Mouse (Mus musculus) embryonic facial prominence, embryonic 14.5 days (tissue): ENCODE data around the gene Rab37. TPM values are rescaled to one million over a fixed set of nuclear protein-coding genes. Genes with fewer than 3 reads are reported as not detected.

Experiments
- ATAC-seq: fragments of 200-750 bp; cut with Nextera tagmentation; 2 replicates; pipeline ENCODE4 v1.8.0; 2017; ENCODE audit warnings: low read depth, moderate number of reproducible peaks, moderate TSS enrichment
- DNase-seq: peaks from one replicate; pipeline ENCODE4 v3.0.0-alpha.2; 2015; ENCODE audit warnings: low spot score
- H3K27ac ChIP-seq: fragments of 300-500 bp; sonication (generic); replicated peaks from 2 replicates; pipeline ENCODE4 v1.5.1; 2014; ENCODE audit warnings: low read depth, mild to moderate bottlenecking, low read length, moderate library complexity
- H3K27me3 ChIP-seq: fragments of 300-500 bp; sonication (generic); replicated peaks from 2 replicates; pipeline ENCODE4 v1.6.1; 2014; ENCODE audit warnings: low read length; ENCODE audit not compliant: control insufficient read depth, insufficient read depth
- H3K36me3 ChIP-seq: fragments of 300-500 bp; sonication (generic); 2 replicates; pipeline ENCODE4 v1.6.1; 2014; ENCODE audit warnings: low read length, mixed read lengths; ENCODE audit not compliant: control insufficient read depth, insufficient read depth
- H3K4me1 ChIP-seq: fragments of 300-500 bp; sonication (generic); 2 replicates; pipeline ENCODE4 v1.6.1; 2014; ENCODE audit warnings: antibody characterized with exemption, low read length; ENCODE audit not compliant: control insufficient read depth, insufficient read depth
- H3K4me2 ChIP-seq: fragments of 300-500 bp; sonication (generic); 2 replicates; pipeline ENCODE4 v1.6.1; 2014; ENCODE audit warnings: low read depth, mild to moderate bottlenecking, low read length, moderate library complexity, mixed read lengths
- H3K4me3 ChIP-seq: fragments of 300-500 bp; sonication (generic); 2 replicates; pipeline ENCODE4 v1.5.1; 2014; ENCODE audit warnings: low read depth, mild to moderate bottlenecking, low read length
- H3K9ac ChIP-seq: fragments of 300-500 bp; sonication (generic); 2 replicates; pipeline ENCODE4 v1.6.1; 2014; ENCODE audit warnings: low read depth, mild to moderate bottlenecking, low read length, moderate library complexity, mixed read lengths
- H3K9me3 ChIP-seq: fragments of 300-500 bp; sonication (generic); 2 replicates; pipeline ENCODE4 v1.6.1; 2016; ENCODE audit warnings: low read length; ENCODE audit not compliant: control insufficient read depth
- WGBS: fragments of 180-500 bp; shearing (Covaris S2); extraction: QIAGEN DNeasy Blood & Tissue Kit; methylation state at CpG from one replicate; pipeline ENCODE4 v1.1.7; 2014; 5-methylcytosine and 5-hydroxymethylcytosine counted together
- polyA plus RNA-seq: library from polyadenylated mRNA; unstranded; fragments of >200 nt; fragmentation: Nextera tagmentation; extraction: Ambion mirVana; gene quantifications from 2 replicates; pipeline ENCODE4 v1.2.1, GENCODE M21; 2014

The Rab37 gene
- polyA plus RNA-seq, 1 experiment from 2014 or later, result 1.6 TPM

DNA sequence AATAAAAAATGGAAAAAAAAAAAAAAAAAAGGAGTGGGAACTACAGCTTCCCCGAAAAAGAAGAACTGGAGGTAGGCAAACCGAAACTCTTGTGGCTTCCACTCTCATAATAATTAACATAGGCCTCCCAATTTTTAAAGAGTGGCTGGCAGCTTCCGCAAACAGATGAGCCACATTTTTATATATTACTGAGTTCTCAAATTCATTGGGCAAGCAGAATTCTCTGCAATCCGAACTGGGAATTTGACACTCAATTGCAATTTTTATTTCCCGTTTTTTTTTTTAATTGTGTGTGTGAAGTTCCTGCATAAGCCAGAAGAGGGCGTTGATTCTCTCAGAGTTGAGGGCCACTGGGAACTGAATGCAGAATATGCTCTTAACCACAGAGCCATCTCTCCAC is 24.5 kb upstream of the Rab37 start:
- H3K9ac ChIP-seq, result no peak overlapping the region
- no peak overlapping the region for H3K4me2 ChIP-seq
- H3K4me1 ChIP-seq, result peaks cover 3% of the 10 kb centered on the region; the same call in 1 of the 2 replicates
- DNase-seq, result no peak
- H3K27ac ChIP-seq, result no peak overlapping the region
- no peaks in the 10 kb centered on the region for H3K27me3 ChIP-seq
- WGBS, result 63% methylated on average over 6 of the region's 6 CpGs
- H3K36me3 ChIP-seq, result no peaks in the 10 kb centered on the region
- H3K9me3 ChIP-seq, result no peaks in the 10 kb centered on the region
- ATAC-seq, result no peak
- H3K4me3 ChIP-seq, result no peak overlapping the region

DNA sequence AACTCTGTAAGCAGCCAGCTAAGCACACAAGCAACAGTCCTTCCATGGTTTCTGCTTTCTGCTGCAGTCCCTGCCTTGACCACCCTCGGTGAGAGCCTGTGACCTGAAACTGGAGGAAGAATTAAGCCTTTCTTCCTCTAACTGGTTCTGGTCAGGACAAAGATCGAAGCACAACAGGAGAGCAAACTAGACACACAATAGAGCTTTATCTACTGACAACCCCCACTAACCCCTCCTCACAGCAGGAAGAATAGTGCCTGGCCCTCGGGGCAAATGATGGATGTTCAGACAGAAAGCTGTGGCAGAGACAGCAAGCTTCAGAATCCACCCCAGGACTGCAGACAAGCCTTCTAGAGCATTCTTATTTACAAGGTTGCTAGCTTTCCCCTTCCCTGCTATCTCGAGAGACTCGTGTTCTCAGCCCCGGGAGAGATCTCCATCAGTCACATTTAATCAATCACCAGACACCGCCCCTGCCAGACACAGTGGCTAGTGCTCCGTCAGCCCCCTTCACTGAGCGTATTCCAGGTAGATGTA is 20.1 kb upstream of the Rab37 start:
- Histone ChIP-seq H3K27me3 (no peaks in the 10 kb centered on the region), H3K36me3 (no peaks in the 10 kb centered on the region), H3K27ac (no peak overlapping the region), H3K9me3 (no peaks in the 10 kb centered on the region), H3K4me3 (no peak overlapping the region), H3K4me2 (peak overlapping the region; percentile 36), H3K4me1 (peaks cover 3% of the 10 kb centered on the region; the same call in 1 of the 2 replicates), H3K9ac (no peak overlapping the region)
- DNase-seq (no peak), ATAC-seq (no peak)
- 6% methylated on average over 9 of the region's 9 CpGs for WGBS

DNA sequence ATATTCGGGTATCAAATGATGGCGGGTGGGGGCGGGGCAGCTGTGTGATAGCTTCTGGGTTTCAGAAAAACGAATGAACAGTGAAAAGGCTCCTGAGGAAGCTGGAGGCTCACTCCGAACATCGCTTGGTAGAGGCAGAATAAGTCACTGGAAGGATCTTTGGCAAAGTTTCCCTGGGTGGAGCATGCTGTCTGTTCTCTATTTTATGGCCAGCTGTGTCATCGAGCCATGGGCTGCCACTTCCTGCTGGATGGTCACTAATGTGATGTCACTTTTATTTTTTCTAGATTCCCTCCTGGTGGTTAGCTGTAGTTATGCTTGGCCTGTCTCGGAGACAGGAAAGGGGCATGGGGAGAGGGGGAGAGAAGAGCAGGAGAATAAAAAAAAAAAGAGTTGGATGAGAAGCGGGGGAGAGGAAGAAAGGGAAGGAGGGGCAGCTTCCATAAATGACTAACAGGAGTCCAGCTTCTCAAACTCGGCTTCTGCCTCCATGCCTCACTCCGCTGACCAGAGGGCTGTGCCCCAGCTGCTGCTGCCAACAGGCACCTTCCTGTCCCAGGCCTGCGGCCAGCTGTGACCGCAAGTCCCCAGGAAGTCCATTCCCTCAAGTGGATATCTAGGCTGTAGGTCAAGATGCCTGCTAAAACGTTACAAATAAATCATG is 19.5 kb upstream of the Rab37 start:
- Histone ChIP-seq H3K4me1 (peaks cover 3% of the 10 kb centered on the region; the same call in 1 of the 2 replicates), H3K4me2 (peak overlapping the region; percentile 36), H3K9ac (no peak overlapping the region), H3K36me3 (no peaks in the 10 kb centered on the region), H3K4me3 (no peak overlapping the region), H3K27me3 (no peaks in the 10 kb centered on the region), H3K9me3 (no peaks in the 10 kb centered on the region), H3K27ac (no peak overlapping the region)
- 12% methylated on average over 14 of the region's 14 CpGs for WGBS
- DNase-seq (peak; percentile 36), ATAC-seq (no peak; the same call in 1 of the 2 replicates)

GRCm38 (mm10) chr11:115073002-115073401 is 18.2 kb upstream of the Rab37 start:
- Histone ChIP-seq H3K4me1 (peaks cover 3% of the 10 kb centered on the region; the same call in 1 of the 2 replicates), H3K9me3 (no peaks in the 10 kb centered on the region), H3K27ac (no peak overlapping the region), H3K4me2 (no peak overlapping the region), H3K27me3 (no peaks in the 10 kb centered on the region), H3K4me3 (no peak overlapping the region), H3K9ac (no peak overlapping the region), H3K36me3 (no peaks in the 10 kb centered on the region)
- ATAC-seq, result no peak
- 59% methylated on average over 5 of the region's 5 CpGs for WGBS
- DNase-seq, result no peak

- no peaks in the 10 kb centered on the region for H3K36me3 ChIP-seq
- H3K4me1 ChIP-seq, result peaks cover 3% of the 10 kb centered on the region; the same call in 1 of the 2 replicates
- WGBS, result 75% methylated on average over 7 of the region's 7 CpGs
- no peaks in the 10 kb centered on the region for H3K9me3 ChIP-seq
- no peak overlapping the region for H3K4me3 ChIP-seq
- no peak overlapping the region for H3K9ac ChIP-seq
- H3K4me2 ChIP-seq, result no peak overlapping the region
- H3K27ac ChIP-seq, result no peak overlapping the region
- ATAC-seq, result peak; percentile 50; the same call in 1 of the 2 replicates
- H3K27me3 ChIP-seq, result no peaks in the 10 kb centered on the region
- DNase-seq, result no peak
Measured at GRCm38 (mm10) chr11:115075407-115075806, 15.8 kb upstream of the Rab37 start.

- Histone ChIP-seq H3K9ac (no peak overlapping the region), H3K4me2 (no peak overlapping the region), H3K27ac (no peak overlapping the region), H3K36me3 (no peaks in the 10 kb centered on the region), H3K4me3 (no peak overlapping the region), H3K27me3 (no peaks in the 10 kb centered on the region), H3K4me1 (peaks cover 3% of the 10 kb centered on the region; the same call in 1 of the 2 replicates), H3K9me3 (no peaks in the 10 kb centered on the region)
- ATAC-seq (no peak), DNase-seq (no peak)
- 66% methylated on average over 5 of the region's 5 CpGs for WGBS
Measured at GRCm38 (mm10) chr11:115075859-115076258, 15.4 kb upstream of the Rab37 start.

DNA sequence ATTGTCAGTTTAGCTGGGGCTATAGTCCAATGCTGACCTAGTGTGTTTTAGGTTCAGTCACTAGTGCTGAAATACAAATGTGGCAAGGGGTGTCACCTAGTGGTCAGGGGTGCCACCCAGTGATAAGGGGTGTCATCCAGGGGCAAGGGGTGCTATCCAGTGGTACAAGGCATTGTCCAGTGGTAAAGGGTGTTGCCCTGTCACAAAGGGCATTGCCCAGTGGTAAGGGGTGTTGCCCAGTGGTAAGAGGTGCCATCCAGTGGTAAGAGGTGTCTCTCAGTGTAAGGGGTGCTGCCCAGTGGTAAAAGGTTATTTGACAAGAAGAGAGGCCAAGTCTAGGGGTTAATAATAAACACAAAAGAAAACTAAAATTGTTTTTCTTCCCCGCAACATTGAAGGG is 13.8 kb upstream of the Rab37 start:
- Histone ChIP-seq H3K4me1 (no peaks in the 10 kb centered on the region), H3K9me3 (no peaks in the 10 kb centered on the region), H3K4me2 (no peak overlapping the region), H3K9ac (no peak overlapping the region), H3K36me3 (no peaks in the 10 kb centered on the region), H3K4me3 (no peak overlapping the region), H3K27ac (no peak overlapping the region), H3K27me3 (no peaks in the 10 kb centered on the region)
- ATAC-seq, result no peak
- 85% methylated on average over 1 of the region's 1 CpGs for WGBS
- no peak for DNase-seq

DNA sequence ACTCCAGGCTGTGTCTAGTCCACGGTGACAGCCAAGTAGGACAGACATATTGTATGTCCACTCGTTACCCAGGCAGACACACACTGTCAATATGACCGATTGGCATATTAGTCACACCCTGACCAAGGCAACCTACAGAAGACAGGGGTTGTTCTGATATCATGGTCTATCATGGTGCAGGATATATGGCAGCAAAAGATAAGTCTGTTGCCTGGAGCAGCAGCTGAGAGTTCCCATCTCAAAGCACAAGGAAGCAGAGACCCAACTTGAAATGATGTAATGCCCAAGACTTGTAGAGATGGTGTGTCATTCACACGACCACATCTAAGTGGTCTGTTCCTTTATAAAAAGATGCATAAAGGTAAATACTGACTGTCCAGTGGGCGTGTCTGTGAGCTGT is 12.6 kb upstream of the Rab37 start:
- WGBS, result 76% methylated on average over 5 of the region's 5 CpGs
- Histone ChIP-seq H3K4me1 (no peaks in the 10 kb centered on the region), H3K4me3 (no peak overlapping the region)

GRCm38 (mm10) chr11:115080886-115081285 is 10.3 kb upstream of the Rab37 start:
- 32% methylated on average over 13 of the region's 13 CpGs for WGBS
- no peak for ATAC-seq
- H3K27me3 ChIP-seq, result peaks cover 15% of the 10 kb centered on the region

More for the DNA sequence above, 12.6 kb upstream of the Rab37 start:
- Histone ChIP-seq H3K9ac (no peak overlapping the region), H3K9me3 (no peaks in the 10 kb centered on the region), H3K4me2 (no peak overlapping the region), H3K27ac (no peak overlapping the region), H3K36me3 (no peaks in the 10 kb centered on the region), H3K27me3 (peaks cover 3% of the 10 kb centered on the region)
- DNase-seq (no peak), ATAC-seq (no peak)

More at GRCm38 (mm10) chr11:115080886-115081285, 10.3 kb upstream of the Rab37 start:
- Histone ChIP-seq H3K4me2 (no peak overlapping the region), H3K27ac (no peak overlapping the region), H3K4me1 (no peaks in the 10 kb centered on the region), H3K4me3 (no peak overlapping the region), H3K9me3 (no peaks in the 10 kb centered on the region), H3K9ac (no peak overlapping the region), H3K36me3 (no peaks in the 10 kb centered on the region)
- DNase-seq, result peak; percentile 70
